Mouse (Mus musculus): ENCODE data around the gene Tssk3.

The Tssk3 gene

DNA sequence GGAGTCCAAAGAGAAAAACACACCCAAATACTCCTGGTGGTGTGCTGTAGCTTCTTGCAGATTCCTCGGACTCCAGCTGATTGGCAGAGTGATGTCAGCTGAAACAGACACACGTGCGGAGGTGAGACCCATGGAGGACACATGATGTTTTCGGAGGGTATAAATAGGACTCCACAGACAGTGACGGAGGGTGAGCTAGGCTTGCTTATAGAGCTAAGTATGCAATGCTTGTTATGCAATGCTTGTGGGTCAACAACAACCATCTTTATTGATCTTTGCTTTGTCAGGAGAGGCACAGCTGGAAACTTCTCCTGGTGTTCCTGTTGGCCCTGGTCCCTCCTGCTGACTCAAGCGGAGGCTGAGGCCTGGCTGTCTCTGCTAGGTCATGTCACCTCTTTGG, 42.1 kb downstream of the Tssk3 start:
- no peak for DNase-seq

DNA sequence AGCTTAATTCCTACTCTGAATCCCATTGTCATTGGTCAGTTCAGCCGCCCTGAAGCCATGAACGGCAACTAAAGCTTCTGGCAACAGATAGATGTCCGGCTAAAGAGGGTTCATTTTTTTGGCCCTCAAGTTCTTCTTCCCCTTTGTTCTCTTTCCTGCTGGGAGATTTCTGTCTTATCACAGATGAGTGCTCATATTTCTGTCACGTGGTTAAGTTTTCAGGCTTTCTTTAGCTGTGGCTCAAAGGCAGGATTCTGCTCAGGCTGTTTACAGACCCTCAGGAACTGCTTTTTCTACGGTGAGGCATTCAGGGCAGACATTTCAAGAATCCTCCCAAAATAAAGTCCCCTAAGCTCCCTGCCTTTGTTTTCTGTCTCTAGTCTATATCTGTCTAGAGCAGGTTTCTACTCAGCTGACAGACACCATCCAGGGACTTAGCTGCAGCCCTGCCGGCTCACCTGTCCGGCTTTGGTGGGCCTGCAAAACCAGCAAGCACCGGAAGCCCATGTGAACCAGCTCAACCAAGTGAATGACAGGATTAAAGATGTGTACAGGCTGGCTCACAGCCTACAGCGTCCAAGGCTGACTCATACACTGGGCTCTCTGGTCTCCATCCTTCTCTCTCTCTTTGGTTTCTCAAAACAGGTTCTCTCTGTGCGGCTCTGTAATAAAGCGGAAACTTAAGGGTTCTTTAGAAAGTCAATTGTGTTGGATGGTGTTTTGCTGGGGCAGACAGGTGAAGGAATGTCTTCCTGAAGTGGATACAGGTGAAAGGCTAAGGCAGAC, 42.9 kb downstream of the Tssk3 start:
- no peak for DNase-seq

DNA sequence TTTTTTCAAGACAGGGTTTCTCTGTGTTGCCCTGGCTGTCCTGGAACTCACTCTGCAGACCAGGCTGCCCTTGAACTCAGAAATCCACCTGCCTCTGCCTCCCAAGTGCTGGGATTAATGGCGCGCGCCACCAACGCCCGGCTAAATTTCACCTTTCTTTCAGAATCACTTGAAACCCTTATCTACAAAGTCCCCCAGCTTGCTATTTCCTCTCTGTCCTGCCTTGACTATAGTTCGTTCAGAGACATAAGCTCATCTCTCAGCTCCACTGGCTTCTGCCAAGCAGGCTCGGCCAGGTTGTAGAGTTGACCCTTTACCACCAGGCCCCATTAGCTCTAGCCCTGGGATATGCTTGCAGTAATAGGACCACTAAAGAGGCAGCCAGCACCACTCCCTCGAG, 43.5 kb downstream of the Tssk3 start:
- DNase-seq = no peak

DNA sequence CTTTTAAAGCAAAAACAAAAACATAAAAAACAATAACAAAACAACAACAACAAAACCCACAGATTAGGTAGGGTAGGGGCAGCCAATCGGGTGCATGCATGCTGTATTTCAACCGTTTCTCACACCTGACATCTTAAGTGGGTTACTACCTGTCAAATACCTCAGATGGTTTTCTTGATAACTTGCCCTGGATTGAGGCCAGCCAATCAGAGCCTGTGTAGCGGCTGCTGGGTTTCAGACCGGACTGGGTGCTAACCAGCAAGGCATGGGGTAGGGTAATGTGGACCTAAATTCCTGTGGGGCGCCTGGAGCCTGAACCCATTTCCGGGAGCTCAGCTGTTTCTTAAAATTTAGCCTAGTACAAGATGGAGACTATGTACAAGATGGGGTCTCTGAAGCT, 49.7 kb downstream of the Tssk3 start:
- DNase-seq = no peak

DNA sequence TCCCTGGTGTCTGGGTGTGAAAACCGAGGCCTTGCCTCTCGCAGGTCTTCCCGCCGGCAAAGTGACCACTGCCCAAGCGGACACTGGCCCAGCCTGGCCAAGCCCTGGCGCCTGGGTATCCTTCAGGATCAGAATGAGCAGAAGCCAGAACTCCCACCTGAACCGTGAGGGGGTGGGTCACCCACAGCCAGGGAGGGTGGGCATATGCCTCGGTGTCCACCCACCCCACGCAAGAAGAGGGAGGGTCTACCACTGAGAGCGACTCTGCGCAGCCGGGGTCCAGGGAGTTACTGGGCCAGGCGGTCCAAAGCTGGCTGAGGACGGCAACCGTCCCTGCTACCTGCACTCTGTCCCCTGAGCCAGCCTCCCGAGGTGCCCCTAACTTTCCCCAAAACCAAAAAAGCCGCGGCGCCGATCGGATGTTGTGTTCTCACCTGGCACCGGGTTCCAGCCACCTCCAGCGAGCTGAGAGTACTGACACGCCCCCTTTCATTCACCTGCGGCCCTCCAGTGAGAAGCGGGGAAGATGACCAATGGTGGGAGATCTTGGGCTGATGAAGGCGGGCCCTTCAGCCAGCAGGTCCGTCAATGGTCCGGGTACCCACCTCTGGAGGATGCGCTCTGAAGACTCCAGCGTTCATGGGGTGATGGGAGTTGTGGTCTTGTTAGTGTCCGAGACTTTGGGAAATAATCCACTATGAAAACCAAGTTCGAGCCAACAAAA, 50.3 kb downstream of the Tssk3 start, which contains the start of gene Zbtb8b:
TSS of gene Zbtb8b (minus strand) at position 514 of the 724 bp plus-strand sequence.
- DNase-seq = peak; percentile 80

All from cerebellum, postnatal 36 days (tissue).